In genomic region chr7:117065771-117066170, GRCm38 (mm10) we compare ENCODE assay signal across 15 mouse cellular contexts.
A peak's percentile ranks its signal among the peaks of the same experiment; 100 is the strongest.
DNase-seq lines count a peak whose midpoint lies in the region; ATAC-seq lines count a peak whose summit lies in the region.
"Had no signal": no experiment of that assay in that cellular context is flagged by ENCODE, and none has a peak within 500 bp of the region (broad histone marks: within the 10 kb centered on the region; RNA-seq: fewer than 3 reads in every experiment).

No protein-coding gene starts in this region.

- ATAC-seq in inflammation-experienced regulatory T-cells, adult 6 months = no peak
- ATAC-seq: forebrain, embryonic 13.5 days; forebrain, embryonic 15.5 days; forebrain, postnatal 0 days had no signal

- intact Hi-C loops in heart, postnatal 25 days (cut with DNase I) = no loop called here

- DNase-seq in heart, adult 11 months = peak; percentile 21
- DNase-seq in heart, postnatal 25 days (ENCODE audit: low spot score) = no peak
- DNase-seq in right cerebral cortex, adult 18-20 months = peak; percentile 3
- DNase-seq in right cerebral cortex, postnatal 10 days (ENCODE audit: low spot score in 2 of 2) = no peak
- DNase-seq: adrenal gland, adult 2 months; adrenal gland, postnatal 10 days; adrenal gland, postnatal 25 days; cerebellum, adult 11-12 months; cerebellum, adult 2 months; cerebellum, adult 9-10 months; cerebellum, postnatal 25 days; forebrain, postnatal 0 days had no signal

Comparison
In these comparisons a context has a peak if more than half of its experiments do, and no peak if none do; other contexts are left out.
1. DNase-seq: peak in heart, adult 11 months (single experiment) and right cerebral cortex, adult 18-20 months (single experiment); none in heart, postnatal 25 days (single experiment) and right cerebral cortex, postnatal 10 days (0 of 2).